Mouse (Mus musculus): ENCODE data around the gene Il1r1. TPM values are rescaled to one million over a fixed set of nuclear protein-coding genes. Genes with fewer than 3 reads are reported as not detected.
"Not testable (repeated sequence)": the region's sequence is repeated elsewhere in the genome, so short reads cannot be mapped to it uniquely, and the experiment has no call there.

Il1r1 gene
- polyA plus RNA-seq, 1 experiment from 2014 or later = 0.62 TPM

DNA sequence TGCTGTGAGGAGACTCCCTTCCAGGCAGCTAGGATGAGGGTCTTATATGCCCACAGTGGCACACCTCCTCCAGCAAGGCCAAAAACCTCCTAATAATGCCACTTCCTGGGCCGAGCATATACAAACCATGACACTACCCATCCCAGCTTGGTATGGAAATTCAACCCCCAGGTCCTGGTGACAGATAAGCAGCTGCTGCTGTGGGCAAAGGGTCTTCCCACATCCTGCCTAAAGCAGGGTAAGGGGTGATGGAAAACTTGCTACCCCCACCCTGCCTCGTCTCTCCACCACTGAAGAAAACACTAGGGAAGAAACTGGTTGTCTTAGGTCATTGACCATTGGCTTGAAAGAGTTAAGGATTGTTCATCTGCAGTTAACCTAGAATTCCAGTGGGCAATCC is 53.8 kb downstream of the Il1r1 start:
- WGBS = 84% methylated on average over 2 of the region's 2 CpGs
- Histone ChIP-seq H3K9me3 (no peaks in the 10 kb centered on the region), H3K27me3 (replicated peaks; ENCODE audit: low read depth, poor library complexity, severe bottlenecking) (no peaks in the 10 kb centered on the region), H3K27ac (replicated peaks) (no peak overlapping the region), H3K4me1 (0 out of 2 replicates have a peak, but pooled peaks cover 3% of the 10 kb centered on the region), H3K36me3 (replicated peaks) (no peaks in the 10 kb centered on the region), H3K4me3 (no peak overlapping the region)
- no peak for DNase-seq (ENCODE audit: low spot score)

GRCm38 (mm10) chr1:40279182-40279743 is 54.4 kb downstream of the Il1r1 start:
- WGBS = 83% methylated on average over 11 of the region's 11 CpGs

GRCm38 (mm10) chr1:40281950-40282349 is 57.1 kb downstream of the Il1r1 start:
- H3K4me1 ChIP-seq = no peaks in the 10 kb centered on the region
- DNase-seq (ENCODE audit: low spot score) = no peak
- H3K9me3 ChIP-seq = no peaks in the 10 kb centered on the region
- H3K36me3 ChIP-seq (replicated peaks) = no peaks in the 10 kb centered on the region
- no peak overlapping the region for H3K4me3 ChIP-seq
- H3K27me3 ChIP-seq (replicated peaks; ENCODE audit: low read depth, poor library complexity, severe bottlenecking) = no peaks in the 10 kb centered on the region
- WGBS = 76% methylated on average over 4 of the region's 4 CpGs
- no peak overlapping the region for H3K27ac ChIP-seq (replicated peaks)

More at GRCm38 (mm10) chr1:40279182-40279743, 54.4 kb downstream of the Il1r1 start:
- no peak for DNase-seq (ENCODE audit: low spot score)
- H3K27ac ChIP-seq (replicated peaks) = no peak overlapping the region
- H3K4me1 ChIP-seq = 0 out of 2 replicates have a peak, but pooled peaks cover 3% of the 10 kb centered on the region
- H3K36me3 ChIP-seq (replicated peaks) = no peaks in the 10 kb centered on the region
- no peaks in the 10 kb centered on the region for H3K27me3 ChIP-seq (replicated peaks; ENCODE audit: low read depth, poor library complexity, severe bottlenecking)
- H3K4me3 ChIP-seq = no peak overlapping the region
- no peaks in the 10 kb centered on the region for H3K9me3 ChIP-seq

- no peak for DNase-seq (ENCODE audit: low spot score)
- Histone ChIP-seq H3K4me3 (no peak overlapping the region), H3K27me3 (replicated peaks; ENCODE audit: low read depth, poor library complexity, severe bottlenecking) (no peaks in the 10 kb centered on the region), H3K9me3 (no peaks in the 10 kb centered on the region), H3K36me3 (replicated peaks) (no peaks in the 10 kb centered on the region), H3K27ac (replicated peaks) (no peak overlapping the region), H3K4me1 (no peaks in the 10 kb centered on the region)
- 85% methylated on average over 3 of the region's 3 CpGs for WGBS
These were observed 57.5 kb downstream of the Il1r1 start for GRCm38 (mm10) chr1:40282394-40282793.

- 85% methylated on average over 5 of the region's 5 CpGs for WGBS
- no peaks in the 10 kb centered on the region for H3K4me1 ChIP-seq
- H3K4me3 ChIP-seq = no peak overlapping the region
- no peaks in the 10 kb centered on the region for H3K36me3 ChIP-seq (replicated peaks)
- H3K27ac ChIP-seq (replicated peaks) = no peak overlapping the region
- H3K27me3 ChIP-seq (replicated peaks; ENCODE audit: low read depth, poor library complexity, severe bottlenecking) = no peaks in the 10 kb centered on the region
- DNase-seq (ENCODE audit: low spot score) = no peak
- no peaks in the 10 kb centered on the region for H3K9me3 ChIP-seq
These were observed 59.1 kb downstream of the Il1r1 start for GRCm38 (mm10) chr1:40283995-40284394.

- 67% methylated on average over 12 of the region's 12 CpGs for WGBS
These were observed 65.8 kb downstream of the Il1r1 start for GRCm38 (mm10) chr1:40290489-40291255.

GRCm38 (mm10) chr1:40292231-40292630 is 67.4 kb downstream of the Il1r1 start:
- no peak overlapping the region for H3K27ac ChIP-seq (replicated peaks)
- H3K4me1 ChIP-seq = no peaks in the 10 kb centered on the region
- no peaks in the 10 kb centered on the region for H3K27me3 ChIP-seq (replicated peaks; ENCODE audit: low read depth, poor library complexity, severe bottlenecking)
- H3K9me3 ChIP-seq = no peaks in the 10 kb centered on the region
- DNase-seq (ENCODE audit: low spot score) = no peak
- H3K4me3 ChIP-seq = no peak overlapping the region
- 92% methylated on average over 2 of the region's 2 CpGs for WGBS
- H3K36me3 ChIP-seq (replicated peaks) = no peaks in the 10 kb centered on the region

More at GRCm38 (mm10) chr1:40290489-40291255, 65.8 kb downstream of the Il1r1 start:
- H3K4me3 ChIP-seq = no peak overlapping the region
- no peaks in the 10 kb centered on the region for H3K36me3 ChIP-seq (replicated peaks)
- DNase-seq (ENCODE audit: low spot score) = no peak
- H3K9me3 ChIP-seq = no peaks in the 10 kb centered on the region
- no peak overlapping the region for H3K27ac ChIP-seq (replicated peaks)
- H3K27me3 ChIP-seq (replicated peaks; ENCODE audit: low read depth, poor library complexity, severe bottlenecking) = no peaks in the 10 kb centered on the region
- no peaks in the 10 kb centered on the region for H3K4me1 ChIP-seq

DNA sequence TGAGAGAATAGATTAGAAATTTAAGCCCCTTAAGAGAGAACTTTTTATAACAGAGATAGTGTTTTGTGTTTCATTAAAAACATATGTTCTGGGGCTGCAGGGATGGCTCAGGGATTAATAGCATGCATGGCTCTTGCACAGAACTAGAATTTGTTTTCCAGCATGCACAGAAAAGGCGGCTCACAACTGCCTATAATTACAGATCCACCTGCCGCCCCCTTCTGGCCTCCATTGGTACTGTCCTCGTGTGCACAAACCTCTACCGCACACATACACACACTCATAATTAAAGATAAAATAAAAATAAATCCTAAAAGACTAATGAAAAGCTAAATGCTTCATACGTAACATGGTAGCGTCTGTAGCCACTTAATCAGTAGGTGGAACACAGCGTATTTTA is 69.0 kb downstream of the Il1r1 start:
- Histone ChIP-seq H3K4me1 (no peaks in the 10 kb centered on the region), H3K9me3 (no peaks in the 10 kb centered on the region), H3K4me3 (no peak overlapping the region), H3K27ac (replicated peaks) (no peak overlapping the region), H3K36me3 (replicated peaks) (no peaks in the 10 kb centered on the region), H3K27me3 (replicated peaks; ENCODE audit: low read depth, poor library complexity, severe bottlenecking) (no peaks in the 10 kb centered on the region)
- peak; percentile 21 for DNase-seq (ENCODE audit: low spot score)
- WGBS = 94% methylated on average over 7 of the region's 7 CpGs

- no peak for DNase-seq (ENCODE audit: low spot score)
- 89% methylated on average over 9 of the region's 9 CpGs for WGBS
- no peaks in the 10 kb centered on the region for H3K4me1 ChIP-seq
- no peaks in the 10 kb centered on the region for H3K36me3 ChIP-seq (replicated peaks)
- H3K4me3 ChIP-seq = no peak overlapping the region
- H3K27me3 ChIP-seq (replicated peaks; ENCODE audit: low read depth, poor library complexity, severe bottlenecking) = no peaks in the 10 kb centered on the region
- no peak overlapping the region for H3K27ac ChIP-seq (replicated peaks)
- no peaks in the 10 kb centered on the region for H3K9me3 ChIP-seq
These were observed 69.9 kb downstream of the Il1r1 start for GRCm38 (mm10) chr1:40294824-40295223.

- Histone ChIP-seq H3K4me3 (no peak overlapping the region), H3K36me3 (replicated peaks) (no peaks in the 10 kb centered on the region), H3K4me1 (no peaks in the 10 kb centered on the region), H3K9me3 (no peaks in the 10 kb centered on the region), H3K27ac (replicated peaks) (no peak overlapping the region), H3K27me3 (replicated peaks; ENCODE audit: low read depth, poor library complexity, severe bottlenecking) (no peaks in the 10 kb centered on the region)
- no peak for DNase-seq (ENCODE audit: low spot score)
- WGBS = 91% methylated on average over 2 of the region's 2 CpGs
These were observed 73.2 kb downstream of the Il1r1 start for GRCm38 (mm10) chr1:40298053-40298452.

- no peak for DNase-seq (ENCODE audit: low spot score)
- no peaks in the 10 kb centered on the region for H3K9me3 ChIP-seq
- no peak overlapping the region for H3K27ac ChIP-seq (replicated peaks)
- no peaks in the 10 kb centered on the region for H3K36me3 ChIP-seq (replicated peaks)
- WGBS = 56% methylated on average over 7 of the region's 7 CpGs
- H3K27me3 ChIP-seq (replicated peaks; ENCODE audit: low read depth, poor library complexity, severe bottlenecking) = no peaks in the 10 kb centered on the region
- no peaks in the 10 kb centered on the region for H3K4me1 ChIP-seq
- no peak overlapping the region for H3K4me3 ChIP-seq
These were observed 78.4 kb downstream of the Il1r1 start for GRCm38 (mm10) chr1:40303179-40303866.

DNA sequence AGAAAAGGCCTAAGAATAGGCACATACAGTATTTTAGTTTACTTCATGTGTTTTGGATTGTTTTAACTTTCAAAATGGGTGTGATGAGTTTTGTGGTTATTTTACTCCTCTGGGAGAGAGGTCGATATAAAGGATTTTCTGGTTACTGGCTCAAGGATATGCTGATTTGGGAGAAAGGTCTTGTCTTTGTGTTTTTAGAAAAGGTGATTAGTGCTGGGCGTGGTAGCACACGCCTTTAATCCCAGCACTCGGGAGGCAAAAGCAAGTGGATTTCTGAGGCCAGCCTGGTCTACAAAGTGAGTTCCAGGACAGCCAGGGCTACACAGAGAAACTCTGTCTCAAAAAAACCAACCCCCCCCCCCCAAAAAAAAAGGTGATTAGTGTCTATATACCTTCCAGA is 79.4 kb downstream of the Il1r1 start:
- WGBS = 69% methylated on average over 4 of the region's 4 CpGs
- not testable (repeated sequence) for H3K4me3 ChIP-seq; H3K27ac ChIP-seq (replicated peaks); H3K9me3 ChIP-seq; H3K4me1 ChIP-seq; DNase-seq (ENCODE audit: low spot score); H3K27me3 ChIP-seq (replicated peaks; ENCODE audit: low read depth, poor library complexity, severe bottlenecking); H3K36me3 ChIP-seq (replicated peaks)

DNA sequence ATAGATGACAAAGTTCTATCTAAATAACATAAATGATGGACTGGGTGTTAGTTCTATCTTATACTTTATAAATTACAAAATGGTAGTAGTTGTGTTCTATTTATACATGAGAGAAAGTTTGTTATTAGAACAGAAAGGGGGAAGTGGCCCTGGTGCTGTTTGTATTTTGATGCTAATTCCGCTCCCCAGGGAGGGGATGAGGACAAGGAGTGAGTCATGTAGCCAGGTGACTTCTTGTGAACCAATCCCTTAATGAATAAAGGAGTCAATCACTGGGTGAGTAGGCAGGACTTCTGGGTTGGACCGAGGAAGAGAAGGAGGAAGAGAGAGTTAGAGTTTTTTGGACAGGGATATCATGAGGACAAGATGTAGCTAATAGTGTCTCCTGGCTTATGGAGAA is 81.2 kb downstream of the Il1r1 start:
- no peaks in the 10 kb centered on the region for H3K27me3 ChIP-seq (replicated peaks; ENCODE audit: low read depth, poor library complexity, severe bottlenecking)
- no peaks in the 10 kb centered on the region for H3K9me3 ChIP-seq
- no peak overlapping the region for H3K27ac ChIP-seq (replicated peaks)
- no peaks in the 10 kb centered on the region for H3K36me3 ChIP-seq (replicated peaks)
- no peak overlapping the region for H3K4me3 ChIP-seq
- no peak for DNase-seq (ENCODE audit: low spot score)
- no peaks in the 10 kb centered on the region for H3K4me1 ChIP-seq
- 80% methylated on average over 2 of the region's 2 CpGs for WGBS
